Mouse (Mus musculus) lung, postnatal 0 days (tissue): ENCODE measurements at regions not wholly inside any gene's neighbourhood (a gene's known extent, or its start where the extent isn't known, plus 50 kb on each side); places are given as distances from the start of the nearest gene placed in this dataset.

Experiments
- CTCF ChIP-seq: IDR thresholded peaks from 2 replicates; pipeline ENCODE4 v1.5.1; 2016; ENCODE audit warnings: antibody characterized with exemption, mild to moderate bottlenecking
- EP300 ChIP-seq: IDR thresholded peaks from 2 replicates; pipeline ENCODE4 v1.6.1; 2016; ENCODE audit warnings: antibody characterized with exemption, mild to moderate bottlenecking, control low read depth

GRCm38 (mm10) chr8:48951412-48951811, 107.7 kb upstream of the Tenm3 start:
- TF ChIP-seq EP300 (no peak), CTCF (no peak)
